Mouse (Mus musculus) midbrain, embryonic 11.5 days (tissue): Measurements from ENCODE around the gene Enah. TPM values are rescaled to one million over a fixed set of nuclear protein-coding genes. Genes with fewer than 3 reads are reported as not detected.
A peak's percentile ranks its signal among the peaks of the same experiment; 100 is the strongest.

Experiments
- ATAC-seq: fragments of 200-750 bp; cut with Nextera tagmentation; 2 replicates; pipeline ENCODE4 v1.8.0; 2017; ENCODE audit warnings: moderate TSS enrichment, moderate library complexity; ENCODE audit not compliant: low FRiP score
- DNase-seq: peaks from one replicate; pipeline ENCODE4 v3.0.0; 2015; ENCODE audit warnings: low spot score; ENCODE audit errors: missing footprints
- H3K27ac ChIP-seq: fragments of 300-500 bp; sonication (generic); 2 replicates; pipeline ENCODE4 v1.5.1; 2014; ENCODE audit warnings: low read depth, low read length
- H3K27me3 ChIP-seq: fragments of 300-500 bp; sonication (generic); 2 replicates; pipeline ENCODE4 v1.6.1; 2014; ENCODE audit warnings: mild to moderate bottlenecking, low read length, moderate library complexity, mixed read lengths; ENCODE audit not compliant: control insufficient read depth, insufficient read depth
- H3K36me3 ChIP-seq: fragments of 300-500 bp; sonication (generic); 2 replicates; pipeline ENCODE4 v1.6.1; 2014; ENCODE audit warnings: mild to moderate bottlenecking, low read length, moderate library complexity, mixed read lengths; ENCODE audit not compliant: control insufficient read depth, insufficient read depth
- H3K4me1 ChIP-seq: fragments of 300-500 bp; sonication (generic); 2 replicates; pipeline ENCODE4 v1.6.1; 2014; ENCODE audit warnings: low read length; ENCODE audit not compliant: control insufficient read depth, insufficient read depth
- H3K4me2 ChIP-seq: fragments of 300-500 bp; sonication (generic); 2 replicates; pipeline ENCODE4 v1.6.1; 2014; ENCODE audit warnings: mild to moderate bottlenecking, moderate library complexity
- H3K4me3 ChIP-seq: fragments of 300-500 bp; sonication (generic); 2 replicates; pipeline ENCODE4 v1.5.1; 2014; ENCODE audit warnings: low read depth, low read length
- H3K9ac ChIP-seq: fragments of 300-500 bp; sonication (generic); 2 replicates; pipeline ENCODE4 v1.6.1; 2014; ENCODE audit warnings: low read length
- H3K9me3 ChIP-seq: fragments of 300-500 bp; sonication (generic); 2 replicates; pipeline ENCODE4 v1.6.1; 2016; ENCODE audit warnings: low read length; ENCODE audit not compliant: control insufficient read depth
- WGBS: fragments of 180-500 bp; shearing (Covaris S2); extraction: QIAGEN DNeasy Blood & Tissue Kit; methylation state at CpG from one replicate; pipeline ENCODE4 v1.1.7; 2014; 5-methylcytosine and 5-hydroxymethylcytosine counted together
- polyA plus RNA-seq: library from polyadenylated mRNA; unstranded; fragments of >200 nt; fragmentation: Nextera tagmentation; extraction: Ambion mirVana; gene quantifications from 2 replicates; pipeline ENCODE4 v1.2.1, GENCODE M21; 2014

Enah gene
- polyA plus RNA-seq, 1 experiment from 2014 or later, result 28.1 TPM

GRCm38 (mm10) chr1:181984811-181985210, 35.0 kb downstream of the Enah start:
- no peak for ATAC-seq
- no peaks in the 10 kb centered on the region for H3K4me1 ChIP-seq
- H3K36me3 ChIP-seq, result no peaks in the 10 kb centered on the region
- no peaks in the 10 kb centered on the region for H3K27me3 ChIP-seq
- no peak overlapping the region for H3K27ac ChIP-seq
- no peak for DNase-seq
- 95% methylated on average over 2 of the region's 2 CpGs for WGBS
- no peak overlapping the region for H3K4me2 ChIP-seq
- H3K9me3 ChIP-seq, result no peaks in the 10 kb centered on the region
- H3K4me3 ChIP-seq, result no peak overlapping the region
- H3K9ac ChIP-seq, result no peak overlapping the region

- Histone ChIP-seq H3K27ac (no peak overlapping the region), H3K4me1 (no peaks in the 10 kb centered on the region), H3K9ac (no peak overlapping the region), H3K27me3 (no peaks in the 10 kb centered on the region), H3K4me3 (no peak overlapping the region), H3K36me3 (no peaks in the 10 kb centered on the region), H3K9me3 (no peaks in the 10 kb centered on the region), H3K4me2 (no peak overlapping the region)
- ATAC-seq, result no peak
- WGBS, result 91% methylated on average over 14 of the region's 14 CpGs
- no peak for DNase-seq
Observed at GRCm38 (mm10) chr1:181980017-181980719, 39.6 kb downstream of the Enah start.

GRCm38 (mm10) chr1:181975510-181975909, 44.3 kb downstream of the Enah start:
- WGBS, result 79% methylated on average over 3 of the region's 3 CpGs
- ATAC-seq (peak; percentile 46; the same call in 1 of the 2 replicates), DNase-seq (no peak)
- no peaks in the 10 kb centered on the region for H3K36me3 ChIP-seq
- H3K9me3 ChIP-seq, result no peaks in the 10 kb centered on the region
- H3K9ac ChIP-seq, result no peak overlapping the region
- no peak overlapping the region for H3K4me2 ChIP-seq
- H3K27ac ChIP-seq, result no peak overlapping the region
- no peaks in the 10 kb centered on the region for H3K4me1 ChIP-seq
- no peaks in the 10 kb centered on the region for H3K27me3 ChIP-seq
- no peak overlapping the region for H3K4me3 ChIP-seq

- no peaks in the 10 kb centered on the region for H3K4me1 ChIP-seq
- DNase-seq (no peak), ATAC-seq (no peak)
- H3K27ac ChIP-seq, result no peak overlapping the region
- no peak overlapping the region for H3K4me3 ChIP-seq
- H3K9ac ChIP-seq, result no peak overlapping the region
- H3K9me3 ChIP-seq, result no peaks in the 10 kb centered on the region
- H3K4me2 ChIP-seq, result no peak overlapping the region
- H3K36me3 ChIP-seq, result no peaks in the 10 kb centered on the region
- H3K27me3 ChIP-seq, result no peaks in the 10 kb centered on the region
Observed at GRCm38 (mm10) chr1:181974897-181975296, 44.9 kb downstream of the Enah start.

GRCm38 (mm10) chr1:181965277-181965676, 54.5 kb downstream of the Enah start:
- Histone ChIP-seq H3K27me3 (no peaks in the 10 kb centered on the region), H3K27ac (no peak overlapping the region), H3K4me2 (no peak overlapping the region), H3K4me3 (no peak overlapping the region), H3K9ac (no peak overlapping the region), H3K4me1 (no peaks in the 10 kb centered on the region), H3K36me3 (0 out of 2 replicates have a peak, but pooled peaks cover 3% of the 10 kb centered on the region), H3K9me3 (no peaks in the 10 kb centered on the region)
- ATAC-seq, result no peak
- 91% methylated on average over 1 of the region's 1 CpGs for WGBS
- DNase-seq, result no peak

GRCm38 (mm10) chr1:181963827-181964226, 56.0 kb downstream of the Enah start:
- WGBS, result 89% methylated on average over 3 of the region's 3 CpGs
- Histone ChIP-seq H3K4me2 (no peak overlapping the region), H3K27ac (no peak overlapping the region), H3K9me3 (no peaks in the 10 kb centered on the region), H3K4me3 (no peak overlapping the region), H3K9ac (no peak overlapping the region), H3K27me3 (no peaks in the 10 kb centered on the region), H3K36me3 (0 out of 2 replicates have a peak, but pooled peaks cover 3% of the 10 kb centered on the region), H3K4me1 (no peaks in the 10 kb centered on the region)
- DNase-seq (no peak), ATAC-seq (no peak)

GRCm38 (mm10) chr1:181963351-181963750, 56.4 kb downstream of the Enah start:
- Histone ChIP-seq H3K27me3 (no peaks in the 10 kb centered on the region), H3K4me1 (no peaks in the 10 kb centered on the region), H3K9ac (no peak overlapping the region), H3K36me3 (0 out of 2 replicates have a peak, but pooled peaks cover 3% of the 10 kb centered on the region), H3K4me2 (no peak overlapping the region), H3K9me3 (no peaks in the 10 kb centered on the region), H3K27ac (no peak overlapping the region), H3K4me3 (no peak overlapping the region)
- ATAC-seq, result no peak
- WGBS, result 94% methylated on average over 4 of the region's 4 CpGs
- DNase-seq, result no peak

GRCm38 (mm10) chr1:181960383-181960782, 59.4 kb downstream of the Enah start:
- Histone ChIP-seq H3K9me3 (no peaks in the 10 kb centered on the region), H3K4me2 (no peak overlapping the region), H3K27me3 (no peaks in the 10 kb centered on the region), H3K4me3 (no peak overlapping the region), H3K27ac (no peak overlapping the region), H3K4me1 (no peaks in the 10 kb centered on the region), H3K36me3 (0 out of 2 replicates have a peak, but pooled peaks cover 3% of the 10 kb centered on the region), H3K9ac (no peak overlapping the region)
- DNase-seq (no peak), ATAC-seq (no peak)
- 89% methylated on average over 3 of the region's 3 CpGs for WGBS

GRCm38 (mm10) chr1:181958392-181958791, 61.4 kb downstream of the Enah start:
- H3K4me1 ChIP-seq, result no peaks in the 10 kb centered on the region
- H3K27ac ChIP-seq, result no peak overlapping the region
- ATAC-seq (no peak), DNase-seq (no peak)
- H3K9me3 ChIP-seq, result no peaks in the 10 kb centered on the region
- H3K4me2 ChIP-seq, result no peak overlapping the region
- 91% methylated on average over 1 of the region's 1 CpGs for WGBS
- no peak overlapping the region for H3K4me3 ChIP-seq
- H3K27me3 ChIP-seq, result no peaks in the 10 kb centered on the region
- 0 out of 2 replicates have a peak, but pooled peaks cover 3% of the 10 kb centered on the region for H3K36me3 ChIP-seq
- no peak overlapping the region for H3K9ac ChIP-seq
